Mouse (Mus musculus) midbrain, embryonic 13.5 days (tissue): Measurements from ENCODE around the gene Eps15l1. TPM values are rescaled to one million over a fixed set of nuclear protein-coding genes. Genes with fewer than 3 reads are reported as not detected.

ENCODE experiments used
- ATAC-seq: fragments of 200-750 bp; cut with Nextera tagmentation; 2 replicates; pipeline ENCODE4 v1.8.0; 2017; ENCODE audit warnings: mild to moderate bottlenecking, moderate TSS enrichment, moderate library complexity
- H3K27ac ChIP-seq: fragments of 300-500 bp; sonication (generic); 2 replicates; pipeline ENCODE4 v1.5.1; 2015; ENCODE audit warnings: inconsistent platforms, mild to moderate bottlenecking, moderate library complexity
- H3K27me3 ChIP-seq: fragments of 300-500 bp; sonication (generic); 2 replicates; pipeline ENCODE4 v1.6.1; 2015; ENCODE audit warnings: mild to moderate bottlenecking, inconsistent platforms
- H3K36me3 ChIP-seq: fragments of 300-500 bp; sonication (generic); 2 replicates; pipeline ENCODE4 v1.6.1; 2015; ENCODE audit warnings: mild to moderate bottlenecking, inconsistent platforms
- H3K4me1 ChIP-seq: fragments of 300-500 bp; sonication (generic); replicated peaks from 2 replicates; pipeline ENCODE4 v1.6.1; 2015; ENCODE audit warnings: inconsistent platforms
- H3K4me2 ChIP-seq: fragments of 300-500 bp; sonication (generic); replicated peaks from 2 replicates; pipeline ENCODE4 v1.6.1; 2015; ENCODE audit warnings: moderate library complexity, mild to moderate bottlenecking, inconsistent platforms
- H3K4me3 ChIP-seq: fragments of 300-500 bp; sonication (generic); replicated peaks from 2 replicates; pipeline ENCODE4 v1.5.1; 2015; ENCODE audit warnings: mild to moderate bottlenecking, inconsistent platforms
- H3K9ac ChIP-seq: fragments of 300-500 bp; sonication (generic); replicated peaks from 2 replicates; pipeline ENCODE4 v1.6.1; 2015; ENCODE audit warnings: mild to moderate bottlenecking, inconsistent platforms
- H3K9me3 ChIP-seq: fragments of 300-500 bp; sonication (generic); 2 replicates; pipeline ENCODE4 v1.6.1; 2016; ENCODE audit warnings: mild to moderate bottlenecking, inconsistent platforms
- WGBS: fragments of 180-500 bp; shearing (Covaris S2); methylation state at CpG from one replicate; pipeline ENCODE4 v1.1.7; 2015; 5-methylcytosine and 5-hydroxymethylcytosine counted together
- polyA plus RNA-seq: library from polyadenylated mRNA; unstranded; fragments of >200 nt; fragmentation: Nextera tagmentation; extraction: Ambion mirVana; gene quantifications from 2 replicates; pipeline ENCODE4 v1.2.1, GENCODE M21; 2015

Gene Eps15l1
- polyA plus RNA-seq, 1 experiment from 2014 or later, result 69.2 TPM

- H3K4me3 ChIP-seq, result peak overlapping the region; percentile 48
- ATAC-seq, result 0 out of 2 replicates have a peak, but pooled peaks have one; percentile 0
- 34% methylated on average over 6 of the region's 6 CpGs for WGBS
These were observed 22.7 kb upstream of the Eps15l1 start for GRCm38 (mm10) chr8:72443994-72444350.

DNA sequence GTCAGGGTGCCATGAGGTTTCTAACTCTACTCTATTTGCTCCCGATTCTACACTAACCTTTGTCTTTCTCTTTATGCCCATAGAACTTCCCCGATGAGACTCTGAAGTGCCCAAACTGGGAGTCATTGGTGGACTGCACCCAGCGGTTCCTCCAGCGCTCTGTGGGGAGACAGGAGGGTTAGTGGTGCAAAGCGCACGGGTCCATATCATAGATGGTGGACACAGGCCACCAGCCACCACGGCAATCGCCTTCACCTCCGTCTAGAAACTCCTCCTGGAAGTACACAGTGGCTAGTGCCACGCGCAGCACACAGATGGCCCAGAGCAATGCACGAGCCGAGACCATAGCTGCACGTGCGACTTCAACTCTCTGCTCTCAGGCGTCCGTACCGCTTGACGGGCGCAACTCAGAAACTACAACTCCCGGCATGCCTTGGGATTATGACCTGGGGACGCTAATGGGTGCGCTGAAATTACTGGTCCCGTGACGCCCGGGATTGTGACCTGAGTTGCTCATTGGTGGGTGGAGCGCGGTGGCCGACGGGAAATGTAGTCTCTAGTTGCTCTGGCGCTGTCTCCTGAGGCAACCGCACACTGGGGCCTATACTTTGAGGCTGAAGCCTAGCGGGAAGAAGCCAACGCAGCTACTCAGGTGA is 22.2 kb upstream of the Eps15l1 start, which contains the start of the genes Calr3 and 1700030K09Rik:
Gene Calr3, minus strand, starts transcription at position 533 of the 656 bp plus-strand sequence.
Gene 1700030K09Rik, plus strand, starts transcription at position 543 of the 656 bp plus-strand sequence.
- Histone ChIP-seq H3K4me1 (peaks cover 28% of the 10 kb centered on the region), H3K4me2 (peak within 1 kb of the TSS; percentile 67), H3K27me3 (no peaks in the 10 kb centered on the region), H3K27ac (peak within 1 kb of the TSS; percentile 39; the same call in 1 of the 2 replicates), H3K9ac (peak within 1 kb of the TSS; percentile 78), H3K36me3 (peaks cover 14% of the 10 kb centered on the region; the same call in 1 of the 2 replicates), H3K9me3 (no peaks in the 10 kb centered on the region), H3K4me3 (peak within 1 kb of the TSS; percentile 48)
- peak; percentile 99 for ATAC-seq
- 7% methylated on average over 34 of the region's 34 CpGs for WGBS

More at GRCm38 (mm10) chr8:72443994-72444350, 22.7 kb upstream of the Eps15l1 start:
- Histone ChIP-seq H3K9ac (peak overlapping the region; percentile 78), H3K36me3 (peaks cover 17% of the 10 kb centered on the region), H3K4me2 (peak overlapping the region; percentile 67), H3K4me1 (peaks cover 28% of the 10 kb centered on the region), H3K27me3 (no peaks in the 10 kb centered on the region), H3K27ac (peak overlapping the region; percentile 39; the same call in 1 of the 2 replicates), H3K9me3 (no peaks in the 10 kb centered on the region)

- H3K4me2 ChIP-seq, result no peak overlapping the region
- H3K36me3 ChIP-seq, result no peaks in the 10 kb centered on the region
- H3K27me3 ChIP-seq, result no peaks in the 10 kb centered on the region
- 72% methylated on average over 8 of the region's 8 CpGs for WGBS
- ATAC-seq, result no peak
- no peaks in the 10 kb centered on the region for H3K9me3 ChIP-seq
- no peak overlapping the region for H3K9ac ChIP-seq
- no peak overlapping the region for H3K4me3 ChIP-seq
- peaks cover 3% of the 10 kb centered on the region for H3K4me1 ChIP-seq
- H3K27ac ChIP-seq, result no peak overlapping the region
These were observed 17.2 kb upstream of the Eps15l1 start for GRCm38 (mm10) chr8:72438248-72439015.

DNA sequence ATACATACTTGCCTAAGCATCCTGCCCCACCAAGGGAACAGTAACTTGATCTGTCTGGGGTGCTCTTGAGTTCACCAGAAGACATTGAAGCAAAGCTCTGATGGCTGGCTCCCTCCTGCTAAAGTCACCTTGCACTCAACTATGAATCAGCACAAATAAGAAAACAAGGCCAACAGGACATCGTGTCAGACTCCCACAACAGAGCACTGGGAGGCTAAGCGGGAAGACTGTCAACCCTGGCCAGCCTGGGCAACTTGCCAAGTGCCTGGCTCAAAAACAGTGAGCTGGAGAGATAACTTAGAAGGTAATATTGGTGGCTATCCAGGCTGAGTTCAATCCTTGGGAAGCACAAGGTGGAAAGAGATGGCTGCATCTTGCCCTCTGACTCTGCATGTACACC is 13.7 kb upstream of the Eps15l1 start:
- H3K4me3 ChIP-seq, result no peak overlapping the region
- no peak overlapping the region for H3K9ac ChIP-seq
- no peak overlapping the region for H3K4me2 ChIP-seq
- no peak for ATAC-seq
- no peaks in the 10 kb centered on the region for H3K36me3 ChIP-seq
- H3K27ac ChIP-seq, result no peak overlapping the region
- H3K9me3 ChIP-seq, result no peaks in the 10 kb centered on the region
- 61% methylated on average over 2 of the region's 2 CpGs for WGBS
- no peaks in the 10 kb centered on the region for H3K27me3 ChIP-seq
- H3K4me1 ChIP-seq, result no peaks in the 10 kb centered on the region

- WGBS, result 56% methylated on average over 13 of the region's 13 CpGs
- Histone ChIP-seq H3K36me3 (no peaks in the 10 kb centered on the region), H3K4me1 (no peaks in the 10 kb centered on the region), H3K4me2 (no peak overlapping the region), H3K27me3 (no peaks in the 10 kb centered on the region), H3K27ac (no peak overlapping the region), H3K9me3 (no peaks in the 10 kb centered on the region), H3K9ac (no peak overlapping the region), H3K4me3 (no peak overlapping the region)
- ATAC-seq, result no peak
These were observed 8.4 kb upstream of the Eps15l1 start for GRCm38 (mm10) chr8:72429676-72430075.

GRCm38 (mm10) chr8:72422926-72423325 is 1.7 kb upstream of the Eps15l1 start:
- Histone ChIP-seq H3K4me1 (peaks cover 32% of the 10 kb centered on the region), H3K27me3 (no peaks in the 10 kb centered on the region), H3K36me3 (peaks cover 5% of the 10 kb centered on the region; the same call in 1 of the 2 replicates), H3K4me2 (no peak overlapping the region), H3K9ac (no peak overlapping the region), H3K4me3 (no peak overlapping the region), H3K27ac (no peak overlapping the region), H3K9me3 (no peaks in the 10 kb centered on the region)
- 59% methylated on average over 1 of the region's 1 CpGs for WGBS
- ATAC-seq, result no peak

DNA sequence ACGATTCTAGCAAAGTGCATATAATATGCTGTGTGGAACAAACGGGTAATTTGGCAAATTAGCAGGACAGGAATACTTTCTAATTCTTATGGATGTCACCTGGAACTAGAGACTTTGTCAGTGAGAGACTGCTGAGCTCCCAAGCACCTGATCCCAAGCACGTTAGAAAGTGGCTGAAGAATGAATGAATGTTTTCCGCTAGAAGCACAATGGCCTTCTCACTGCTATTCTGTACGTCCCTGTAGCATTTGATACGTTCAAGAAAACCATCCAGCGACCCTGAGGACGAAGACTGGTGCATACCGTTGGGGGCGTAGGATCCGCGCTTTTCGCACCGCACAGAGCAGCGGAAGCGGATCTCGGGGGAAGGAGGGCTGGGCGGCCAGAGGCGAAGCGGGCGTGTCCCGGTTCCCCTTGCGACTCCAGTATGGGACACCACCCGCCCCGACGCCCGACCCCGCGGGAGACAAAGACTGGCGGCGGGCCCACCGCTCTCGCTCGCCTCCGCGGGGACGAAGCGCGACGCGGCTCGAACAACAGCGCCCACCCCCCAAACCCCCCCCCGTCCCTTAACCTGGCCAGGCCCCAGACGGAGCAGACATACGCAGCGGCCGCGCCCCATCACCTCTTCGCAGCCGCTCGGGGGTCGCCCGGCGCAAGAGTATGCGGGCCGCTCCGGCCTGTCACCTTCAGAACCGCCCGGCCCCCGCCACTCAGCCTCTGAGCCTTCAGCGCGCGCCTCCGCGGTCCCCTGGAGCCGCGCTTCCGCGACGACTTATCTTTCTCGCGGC is 494 bp downstream of the Eps15l1 start:
- peak; percentile 81 for ATAC-seq

DNA sequence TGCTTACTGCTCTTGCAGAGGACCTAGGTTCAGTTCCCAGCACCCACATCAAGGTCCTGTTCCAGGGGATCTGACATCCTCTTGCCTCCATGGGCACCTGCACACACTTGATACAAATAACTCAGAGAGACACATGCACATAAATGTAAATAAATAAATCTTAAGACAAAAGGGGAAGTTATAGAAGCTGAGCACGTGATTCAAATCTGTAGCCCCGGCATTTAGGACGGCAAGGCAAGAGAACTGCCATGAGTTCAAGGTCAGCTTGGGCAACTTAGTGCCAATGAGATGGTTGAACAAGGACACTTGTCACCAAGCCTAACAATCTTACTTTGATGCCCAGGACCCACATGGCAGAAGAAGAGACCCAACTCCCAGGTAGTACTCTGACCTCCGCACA is 3.2 kb downstream of the Eps15l1 start:
- H3K9ac ChIP-seq, result no peak overlapping the region
- H3K4me1 ChIP-seq, result peaks cover 63% of the 10 kb centered on the region
- H3K4me2 ChIP-seq, result no peak overlapping the region; the same call in 1 of the 2 replicates
- H3K36me3 ChIP-seq, result peaks cover 7% of the 10 kb centered on the region; the same call in 1 of the 2 replicates
- H3K27me3 ChIP-seq, result no peaks in the 10 kb centered on the region
- ATAC-seq, result no peak
- 95% methylated on average over 4 of the region's 4 CpGs for WGBS
- H3K27ac ChIP-seq, result no peak overlapping the region
- no peaks in the 10 kb centered on the region for H3K9me3 ChIP-seq
- H3K4me3 ChIP-seq, result no peak overlapping the region

More for the DNA sequence above, 494 bp downstream of the Eps15l1 start:
- Histone ChIP-seq H3K36me3 (peaks cover 5% of the 10 kb centered on the region; the same call in 1 of the 2 replicates), H3K4me2 (peak overlapping the region; percentile 75), H3K27ac (peak overlapping the region; percentile 90), H3K4me1 (peaks cover 53% of the 10 kb centered on the region), H3K9me3 (no peaks in the 10 kb centered on the region), H3K27me3 (no peaks in the 10 kb centered on the region), H3K4me3 (peak overlapping the region; percentile 91), H3K9ac (peak overlapping the region; percentile 94)
- WGBS, result 1% methylated on average over 59 of the region's 73 CpGs

- H3K36me3 ChIP-seq, result peaks cover 10% of the 10 kb centered on the region; the same call in 1 of the 2 replicates
- no peak for ATAC-seq
- WGBS, result 83% methylated on average over 2 of the region's 2 CpGs
- no peak overlapping the region; the same call in 1 of the 2 replicates for H3K9ac ChIP-seq
- H3K4me3 ChIP-seq, result no peak overlapping the region
- peaks cover 56% of the 10 kb centered on the region for H3K4me1 ChIP-seq
- H3K27me3 ChIP-seq, result no peaks in the 10 kb centered on the region
- no peak overlapping the region for H3K4me2 ChIP-seq
- no peaks in the 10 kb centered on the region for H3K9me3 ChIP-seq
- H3K27ac ChIP-seq, result no peak overlapping the region
These were observed 6.0 kb downstream of the Eps15l1 start for GRCm38 (mm10) chr8:72415252-72415651.

DNA sequence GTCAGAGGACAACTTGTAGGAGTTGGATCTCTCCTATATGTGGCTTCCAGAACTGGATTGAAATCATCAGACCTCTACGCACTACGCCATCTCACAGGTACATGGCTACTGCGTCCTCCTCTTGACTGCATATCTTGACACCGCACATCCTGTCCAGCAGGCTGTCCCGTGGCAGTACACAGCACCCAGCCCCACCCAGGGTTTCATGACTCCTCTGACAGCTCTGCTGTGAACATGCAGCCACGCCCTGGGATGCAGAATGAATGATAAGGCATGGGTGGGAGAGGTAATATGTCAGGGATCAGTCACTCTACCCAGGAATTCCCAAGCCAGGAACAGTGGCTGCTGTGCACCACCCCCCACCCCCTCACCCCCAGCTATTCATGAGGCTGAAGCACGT is 7.4 kb downstream of the Eps15l1 start:
- WGBS, result 93% methylated on average over 7 of the region's 7 CpGs
- no peaks in the 10 kb centered on the region for H3K9me3 ChIP-seq
- H3K27ac ChIP-seq, result no peak overlapping the region
- peaks cover 8% of the 10 kb centered on the region; the same call in 1 of the 2 replicates for H3K36me3 ChIP-seq
- no peak overlapping the region for H3K9ac ChIP-seq
- no peaks in the 10 kb centered on the region for H3K27me3 ChIP-seq
- H3K4me1 ChIP-seq, result peaks cover 48% of the 10 kb centered on the region
- H3K4me3 ChIP-seq, result no peak overlapping the region
- no peak for ATAC-seq
- no peak overlapping the region for H3K4me2 ChIP-seq

- H3K27me3 ChIP-seq, result no peaks in the 10 kb centered on the region
- no peak overlapping the region for H3K4me2 ChIP-seq
- no peaks in the 10 kb centered on the region for H3K9me3 ChIP-seq
- H3K27ac ChIP-seq, result no peak overlapping the region
- WGBS, result 71% methylated on average over 3 of the region's 3 CpGs
- ATAC-seq, result no peak
- peaks cover 8% of the 10 kb centered on the region; the same call in 1 of the 2 replicates for H3K4me1 ChIP-seq
- no peak overlapping the region for H3K9ac ChIP-seq
- H3K36me3 ChIP-seq, result 0 out of 2 replicates have a peak, but pooled peaks cover 5% of the 10 kb centered on the region
- H3K4me3 ChIP-seq, result no peak overlapping the region
These were observed 11.8 kb downstream of the Eps15l1 start for GRCm38 (mm10) chr8:72409443-72409842.
